Mouse (Mus musculus) intestine, postnatal 0 days (tissue): Measurements from ENCODE around the gene Snrk. TPM values are rescaled to one million over a fixed set of nuclear protein-coding genes. Genes with fewer than 3 reads are reported as not detected.

ENCODE experiments used
- ATAC-seq: fragments of 200-750 bp; cut with Nextera tagmentation; 2 replicates; pipeline ENCODE4 v1.8.0; 2017; ENCODE audit warnings: mild to moderate bottlenecking, moderate TSS enrichment, moderate library complexity
- H3K27ac ChIP-seq: fragments of 300-500 bp; sonication (generic); 2 replicates; pipeline ENCODE4 v1.5.1; 2014; ENCODE audit warnings: mild to moderate bottlenecking, low read depth, low read length, moderate library complexity
- H3K27me3 ChIP-seq: fragments of 300-500 bp; sonication (generic); replicated peaks from 2 replicates; pipeline ENCODE4 v1.6.1; 2014; ENCODE audit warnings: low read length, mixed read lengths; ENCODE audit not compliant: control insufficient read depth, insufficient read depth
- H3K36me3 ChIP-seq: fragments of 300-500 bp; sonication (generic); 2 replicates; pipeline ENCODE4 v1.6.1; 2014; ENCODE audit warnings: mild to moderate bottlenecking, moderate library complexity; ENCODE audit not compliant: control insufficient read depth, insufficient read depth
- H3K4me1 ChIP-seq: fragments of 300-500 bp; sonication (generic); replicated peaks from 2 replicates; pipeline ENCODE4 v1.6.1; 2014; ENCODE audit warnings: antibody characterized with exemption, low read length, mixed read lengths; ENCODE audit not compliant: control insufficient read depth, insufficient read depth
- H3K4me2 ChIP-seq: fragments of 300-500 bp; sonication (generic); replicated peaks from 2 replicates; pipeline ENCODE4 v1.6.1; 2014; ENCODE audit warnings: low read depth, mild to moderate bottlenecking, moderate library complexity
- H3K4me3 ChIP-seq: fragments of 300-500 bp; sonication (generic); 2 replicates; pipeline ENCODE4 v1.5.1; 2014; ENCODE audit warnings: low read depth, low read length
- H3K9ac ChIP-seq: fragments of 300-500 bp; sonication (generic); 2 replicates; pipeline ENCODE4 v1.6.1; 2014; ENCODE audit warnings: mild to moderate bottlenecking, low read depth, low read length
- H3K9me3 ChIP-seq: fragments of 300-500 bp; sonication (generic); 2 replicates; pipeline ENCODE4 v1.6.1; 2016; ENCODE audit warnings: mixed run types; ENCODE audit not compliant: control insufficient read depth
- CTCF ChIP-seq: sonication (generic); IDR thresholded peaks from 2 replicates; pipeline ENCODE4 v1.5.1; 2016; ENCODE audit warnings: low read depth, mild to moderate bottlenecking, control low read depth, antibody characterized with exemption, moderate library complexity
- WGBS: fragments of 180-500 bp; shearing (Covaris S2); extraction: QIAGEN DNeasy Blood & Tissue Kit; methylation state at CpG from one replicate; pipeline ENCODE4 v1.1.7; 2014; 5-methylcytosine and 5-hydroxymethylcytosine counted together
- polyA plus RNA-seq: library from polyadenylated mRNA; unstranded; fragments of >200 nt; fragmentation: Nextera tagmentation; extraction: Ambion mirVana; gene quantifications from 2 replicates; pipeline ENCODE4 v1.2.1, GENCODE M21; 2015

Snrk gene
- polyA plus RNA-seq, 1 experiment from 2014 or later, result 35.4 TPM

GRCm38 (mm10) chr9:122215118-122215517, 98.1 kb downstream of the Snrk start:
- TF ChIP-seq CTCF, result no peak
- ATAC-seq, result no peak

GRCm38 (mm10) chr9:122216945-122217529, 100.0 kb downstream of the Snrk start:
- H3K4me3 ChIP-seq, result no peak overlapping the region
- no peak overlapping the region for H3K9ac ChIP-seq
- H3K9me3 ChIP-seq, result no peaks in the 10 kb centered on the region
- no peaks in the 10 kb centered on the region for H3K36me3 ChIP-seq
- H3K4me2 ChIP-seq, result no peak overlapping the region
- 80% methylated on average over 7 of the region's 7 CpGs for WGBS
- no peak overlapping the region for H3K27ac ChIP-seq
- ATAC-seq, result no peak
- no peak for TF ChIP-seq CTCF
- H3K27me3 ChIP-seq, result no peaks in the 10 kb centered on the region
- no peaks in the 10 kb centered on the region for H3K4me1 ChIP-seq

More at GRCm38 (mm10) chr9:122215118-122215517, 98.1 kb downstream of the Snrk start:
- H3K9me3 ChIP-seq, result no peaks in the 10 kb centered on the region
- no peaks in the 10 kb centered on the region for H3K4me1 ChIP-seq
- no peaks in the 10 kb centered on the region for H3K36me3 ChIP-seq
- H3K27me3 ChIP-seq, result no peaks in the 10 kb centered on the region
- no peak overlapping the region for H3K9ac ChIP-seq
- H3K27ac ChIP-seq, result no peak overlapping the region
- no peak overlapping the region for H3K4me2 ChIP-seq
- H3K4me3 ChIP-seq, result no peak overlapping the region

Other genes starting within 250 kb of the Snrk start
- 1.0 and 1.1 TPM in 2 replicates for gene Ackr2, start 218.9 kb upstream of the Snrk start, polyA plus RNA-seq
- 2.1 and 3.3 TPM in 2 replicates for gene Cyp8b1, start 201.0 kb upstream of the Snrk start, polyA plus RNA-seq
- gene Fam198a, start 166.3 kb upstream of the Snrk start, polyA plus RNA-seq, result 0.90 and 1.0 TPM in 2 replicates
- 5.7 and 7.3 TPM in 2 replicates for gene Pomgnt2, start 120.2 kb upstream of the Snrk start, polyA plus RNA-seq
- gene Ano10, start 177.2 kb downstream of the Snrk start, polyA plus RNA-seq, result 47.7 and 51.9 TPM in 2 replicates
- gene Abhd5, start 234.3 kb downstream of the Snrk start, polyA plus RNA-seq, result 49.0 and 50.8 TPM in 2 replicates